Mouse (Mus musculus) fibroblast of lung, adult 2 months (primary cell): ENCODE data around the gene Nbas.

ENCODE experiments used
- DNase-seq: peaks from one replicate; pipeline ENCODE4 v3.0.0-alpha.2; 2011; ENCODE audit warnings: low read depth

Gene Nbas

DNA sequence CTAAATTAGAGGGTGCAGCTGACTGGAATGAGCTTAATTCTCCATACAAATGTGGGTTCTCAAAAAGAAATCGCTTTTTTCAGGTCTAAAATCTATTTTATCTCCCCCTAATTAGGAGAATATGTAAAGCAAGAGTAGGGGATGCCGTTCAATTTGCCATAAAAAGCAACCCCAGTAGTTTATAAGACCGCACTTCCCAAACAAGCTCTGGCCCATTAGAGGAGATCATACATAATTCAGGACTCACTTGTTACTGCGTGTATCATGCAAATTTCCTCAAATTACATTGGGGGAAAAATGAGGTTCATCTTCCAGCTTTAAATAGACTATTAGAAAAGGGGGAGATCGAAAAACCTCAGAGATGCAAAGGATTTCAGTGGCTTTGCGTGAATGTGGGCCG, 346.7 kb downstream of the Nbas start:
- no peak for DNase-seq

- DNase-seq = no peak
Observed at GRCm38 (mm10) chr12:13622150-13622822, 353.4 kb downstream of the Nbas start.

- no peak for DNase-seq
Observed at GRCm38 (mm10) chr12:13626803-13627706, 358.1 kb downstream of the Nbas start.
